Mouse (Mus musculus) lung, postnatal 25 days (tissue): ENCODE data around the gene Bms1.

Experiments used
- DNase-seq: peaks from one replicate; pipeline ENCODE4 v3.0.0; 2022; ENCODE audit warnings: low spot score

The Bms1 gene

DNA sequence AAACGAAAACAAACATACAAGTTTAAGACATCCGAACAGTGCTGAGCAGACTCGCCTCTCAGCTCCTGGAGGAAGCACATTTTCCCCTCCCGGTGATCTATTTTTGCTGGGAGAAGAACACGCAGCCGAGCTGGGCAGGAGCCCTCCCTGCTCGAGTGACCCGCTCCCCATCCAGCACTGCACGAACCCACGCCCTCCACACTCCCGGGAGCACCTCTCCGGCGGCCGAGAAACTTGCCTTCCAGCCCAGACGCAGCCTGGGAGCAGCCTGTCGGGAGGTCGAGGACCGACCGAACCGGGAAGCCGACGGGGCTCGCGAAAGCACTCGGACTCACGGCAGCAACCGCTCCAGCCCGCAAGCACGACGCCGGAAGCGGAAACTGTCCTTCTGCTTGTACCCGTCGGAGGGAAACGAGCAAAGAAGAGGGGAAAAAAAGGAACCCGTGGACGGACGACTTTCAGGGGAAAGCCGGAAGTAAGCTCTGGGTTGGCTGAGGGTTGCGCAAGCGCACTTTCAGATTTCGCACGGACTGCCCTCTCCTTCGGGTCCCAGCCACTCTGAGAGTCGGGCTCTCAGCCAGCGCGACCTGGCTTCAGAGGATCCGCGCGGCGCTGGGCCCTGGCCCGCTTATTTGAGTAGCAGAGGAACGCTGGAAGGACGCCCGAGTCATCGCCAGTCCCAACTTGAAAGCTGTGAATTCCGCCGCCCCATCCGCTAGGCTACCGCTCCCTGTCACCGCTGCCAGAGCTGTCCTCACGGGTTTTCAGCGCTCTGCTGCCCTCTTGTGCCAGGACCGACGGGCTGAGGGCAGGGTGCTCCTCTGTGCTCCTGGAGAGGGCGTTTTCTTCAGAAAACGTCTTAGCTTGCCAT, at the start of gene Bms1:
Gene Bms1 (minus strand): TSS at position 425 of the 871 bp plus-strand sequence.
- DNase-seq = peak; percentile 95

DNA sequence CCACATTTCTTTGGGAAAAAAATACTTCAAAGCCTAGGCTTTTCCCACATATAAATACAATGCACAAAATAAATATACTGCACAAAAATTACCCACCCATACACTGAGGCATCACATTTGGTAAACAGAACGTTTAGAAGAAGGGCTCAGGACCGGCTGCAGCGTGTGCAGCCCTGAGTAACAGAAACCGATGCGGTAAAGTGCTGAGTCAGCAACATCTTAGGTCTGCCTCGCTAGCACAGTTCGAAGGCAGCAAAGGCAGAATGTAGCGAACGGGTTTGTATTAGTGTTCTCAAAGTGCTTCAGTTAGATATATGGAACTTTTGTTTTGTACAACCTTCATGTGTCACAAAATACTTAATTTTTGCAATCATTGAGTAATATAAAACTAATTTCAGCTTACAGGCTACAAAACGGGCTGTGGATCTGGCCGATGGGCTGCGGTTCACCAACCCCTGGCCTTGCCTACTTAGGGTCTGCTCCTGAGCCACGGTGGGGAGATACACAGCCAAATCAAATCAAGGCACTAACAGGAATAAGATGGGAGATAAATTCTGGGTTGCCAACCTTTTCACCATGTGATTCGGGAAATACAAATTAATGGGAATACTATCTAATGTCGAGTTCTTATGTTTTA, 42.9 kb upstream of the Bms1 start:
- DNase-seq = no peak

- no peak for DNase-seq
These were observed 38.5 kb upstream of the Bms1 start for GRCm38 (mm10) chr6:118457726-118458125.

GRCm38 (mm10) chr6:118455042-118455631, 35.9 kb upstream of the Bms1 start, which contains the start of gene Zfp248:
Gene Zfp248 (minus strand): TSS chr6:118455528.
- peak; percentile 76 for DNase-seq

GRCm38 (mm10) chr6:118454452-118454851, 35.2 kb upstream of the Bms1 start:
- no peak for DNase-seq

- DNase-seq = no peak
These were observed 12.2 kb upstream of the Bms1 start for GRCm38 (mm10) chr6:118431502-118431901.

DNA sequence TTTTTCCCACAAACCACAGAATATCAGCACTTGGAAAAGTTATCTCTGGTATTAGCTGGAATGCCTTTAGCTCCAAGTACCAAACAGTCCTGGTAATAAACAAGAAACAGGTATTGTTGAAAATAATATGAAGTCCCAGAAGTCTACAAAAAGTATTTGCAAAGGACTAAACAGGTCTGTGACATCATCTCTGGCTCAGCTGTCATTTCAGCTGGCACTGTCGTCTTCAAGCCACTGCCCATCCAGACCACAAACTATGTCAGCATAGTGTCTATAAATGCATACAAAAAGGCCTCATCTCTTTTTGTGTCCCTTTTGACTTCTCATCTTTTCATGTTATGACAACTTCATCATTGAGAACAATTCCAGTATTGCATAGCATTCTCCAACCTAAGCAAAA, 7.4 kb upstream of the Bms1 start:
- DNase-seq = no peak

DNA sequence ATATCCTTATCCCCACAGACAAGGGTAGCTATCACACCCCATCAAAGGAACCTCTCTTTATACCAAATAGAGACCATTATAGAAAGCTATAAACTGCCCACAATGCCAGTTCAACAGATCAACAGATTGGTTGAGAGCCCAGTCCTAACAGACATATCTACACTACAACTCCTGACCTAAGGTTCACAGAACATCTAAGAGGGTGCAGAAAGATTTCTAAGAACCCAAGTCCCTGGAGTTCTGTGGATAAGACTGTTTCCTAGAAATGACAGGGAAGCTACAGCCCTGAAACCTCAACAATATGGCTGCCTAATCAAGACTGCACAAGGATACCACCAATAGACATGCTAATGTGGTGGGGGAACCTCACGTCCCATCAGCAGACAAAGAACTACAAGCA, 8.8 kb downstream of the Bms1 start:
- DNase-seq = no peak

- DNase-seq = no peak
These were observed 10.8 kb downstream of the Bms1 start for GRCm38 (mm10) chr6:118408510-118408909.

DNA sequence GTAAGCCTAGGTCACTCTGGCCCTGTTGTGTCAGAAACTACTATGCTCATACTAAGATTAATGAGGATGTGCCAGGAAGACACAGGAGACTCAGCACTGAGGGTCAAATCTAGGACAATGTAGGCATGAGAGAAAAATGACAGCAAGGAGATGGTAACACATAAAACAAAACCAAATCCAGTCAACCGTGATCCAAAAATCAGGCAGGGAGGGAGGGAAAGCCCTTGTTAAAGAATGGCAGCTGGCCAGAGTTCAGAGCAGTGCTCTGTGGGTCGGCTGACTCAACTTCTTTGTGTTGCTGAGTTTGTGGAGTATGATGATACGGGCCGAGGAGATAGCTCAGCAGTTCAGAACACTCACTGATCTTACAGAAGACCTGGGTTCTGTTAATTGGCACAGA, 12.9 kb downstream of the Bms1 start:
- DNase-seq = no peak

DNA sequence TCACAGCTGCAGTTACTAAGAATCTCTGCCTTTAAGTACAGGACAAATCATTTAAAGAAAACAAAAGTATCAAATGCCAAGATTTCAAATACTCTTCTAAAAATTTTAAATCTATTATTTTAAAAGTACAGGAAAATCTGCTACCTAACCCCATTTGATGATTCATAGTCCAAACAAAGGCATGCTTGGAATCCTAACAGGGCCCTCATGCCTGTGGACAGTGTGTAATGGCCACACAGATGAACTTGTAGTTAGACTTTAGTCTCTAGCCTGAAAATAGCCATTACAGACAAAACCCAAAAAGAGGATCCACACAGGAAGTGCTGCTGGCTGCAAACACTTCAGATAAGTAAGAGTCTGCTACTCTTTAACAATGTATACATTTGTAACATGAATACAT, 28.5 kb downstream of the Bms1 start:
- DNase-seq = no peak

- no peak for DNase-seq
These were observed 33.3 kb downstream of the Bms1 start for GRCm38 (mm10) chr6:118385962-118386361.

DNA sequence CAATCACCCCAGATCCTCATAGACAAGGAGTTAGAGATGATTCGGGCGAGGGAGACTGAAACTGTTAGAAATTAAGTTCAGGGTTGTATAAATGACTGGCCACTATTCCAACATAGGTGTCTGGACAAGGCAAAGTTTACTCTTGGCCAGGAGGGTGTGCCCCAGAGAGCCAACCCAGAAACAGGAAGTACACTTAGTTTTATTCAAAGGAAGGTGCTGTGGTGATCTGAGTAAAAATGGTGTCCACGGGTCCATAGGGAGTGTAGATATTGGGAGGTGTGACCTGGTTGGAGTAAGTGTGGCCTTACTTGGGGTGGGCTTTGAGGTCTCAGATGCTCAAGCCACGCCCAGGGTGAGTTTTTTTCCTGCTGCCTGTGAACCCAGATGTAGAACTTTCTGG, 38.0 kb downstream of the Bms1 start:
- DNase-seq = no peak

DNA sequence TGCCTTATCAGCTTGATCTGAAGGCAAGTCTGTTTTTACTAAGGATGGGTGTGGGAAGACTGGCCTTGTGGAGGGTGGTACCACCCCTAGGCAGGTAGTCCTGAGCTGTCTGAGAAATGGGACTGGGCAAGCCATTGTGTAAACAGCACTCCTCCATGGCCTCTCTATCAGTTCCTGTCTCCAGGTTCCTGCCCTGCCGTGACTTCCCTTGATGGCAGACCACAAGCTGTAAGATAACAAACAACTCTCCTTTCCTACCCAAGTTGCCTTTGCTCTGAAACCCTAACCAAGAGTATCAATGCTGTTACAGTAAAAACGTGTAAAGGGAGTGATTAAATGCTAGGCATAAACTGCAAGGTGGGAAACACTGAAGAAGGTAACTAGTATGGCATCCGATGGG, 38.6 kb downstream of the Bms1 start:
- no peak for DNase-seq

GRCm38 (mm10) chr6:118379451-118380167, 39.7 kb downstream of the Bms1 start:
- peak; percentile 46 for DNase-seq

GRCm38 (mm10) chr6:118377611-118378010, 41.7 kb downstream of the Bms1 start:
- no peak for DNase-seq

DNA sequence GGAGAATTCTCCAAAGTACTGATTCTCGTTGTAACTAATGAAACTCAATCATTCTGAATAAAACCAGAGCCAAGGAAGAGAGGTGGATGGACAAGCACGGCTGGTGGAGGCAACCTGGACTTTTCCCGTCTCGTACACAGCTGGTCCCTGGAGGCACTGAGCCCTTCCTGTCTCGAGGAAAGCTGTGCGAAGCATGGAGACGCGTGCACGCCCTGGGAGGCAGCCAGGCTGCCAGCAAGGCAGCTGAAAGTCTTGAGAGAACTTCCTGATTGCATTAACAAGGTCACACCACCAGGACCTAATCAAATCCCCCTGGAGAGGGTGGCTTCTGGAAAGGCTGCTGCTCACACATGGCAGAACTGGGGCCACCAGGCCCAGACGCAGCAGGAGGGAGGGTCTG, 43.3 kb downstream of the Bms1 start:
- no peak for DNase-seq

DNA sequence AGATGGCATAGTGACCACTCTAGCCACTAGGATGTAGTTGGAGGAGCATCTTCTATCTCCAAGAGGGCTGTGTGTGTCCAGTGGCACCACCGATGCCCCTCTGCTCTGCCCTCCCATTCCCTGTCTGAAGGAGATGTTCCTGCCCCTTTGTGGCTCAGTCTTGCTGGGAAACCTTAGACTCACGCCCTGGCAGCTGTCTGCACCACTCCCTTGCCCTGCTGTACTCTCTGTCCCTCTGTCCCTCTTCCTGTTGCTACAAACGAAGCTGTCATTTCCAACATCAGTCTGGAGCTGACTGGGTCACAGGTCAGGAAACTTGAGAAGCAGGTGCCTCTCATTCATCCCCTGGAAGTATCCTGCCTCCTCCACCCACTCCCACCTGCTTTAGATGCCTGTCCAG, 43.8 kb downstream of the Bms1 start:
- DNase-seq = no peak

DNA sequence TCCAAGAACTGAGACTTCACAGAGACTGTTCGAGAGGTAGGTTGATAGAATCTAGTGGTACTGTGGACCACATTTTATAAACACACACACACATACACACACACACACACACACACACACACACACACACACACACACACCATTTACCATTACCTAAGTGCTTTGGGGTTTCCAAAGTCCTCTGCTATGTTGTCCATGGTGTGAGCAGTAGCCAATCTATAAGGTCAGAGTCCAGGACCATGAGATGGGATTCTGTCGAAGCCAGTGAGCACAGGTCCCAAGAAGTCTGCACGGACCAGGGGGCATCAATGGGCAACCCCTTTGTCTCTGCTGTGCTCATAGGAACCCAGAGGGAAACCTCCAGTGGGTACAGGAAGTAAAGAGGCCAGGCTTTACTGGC, 44.2 kb downstream of the Bms1 start:
- no peak for DNase-seq

- DNase-seq = peak; percentile 16
These were observed 46.0 kb downstream of the Bms1 start for GRCm38 (mm10) chr6:118373294-118373693.

- no peak for DNase-seq
These were observed 46.5 kb downstream of the Bms1 start for GRCm38 (mm10) chr6:118372794-118373193.

DNA sequence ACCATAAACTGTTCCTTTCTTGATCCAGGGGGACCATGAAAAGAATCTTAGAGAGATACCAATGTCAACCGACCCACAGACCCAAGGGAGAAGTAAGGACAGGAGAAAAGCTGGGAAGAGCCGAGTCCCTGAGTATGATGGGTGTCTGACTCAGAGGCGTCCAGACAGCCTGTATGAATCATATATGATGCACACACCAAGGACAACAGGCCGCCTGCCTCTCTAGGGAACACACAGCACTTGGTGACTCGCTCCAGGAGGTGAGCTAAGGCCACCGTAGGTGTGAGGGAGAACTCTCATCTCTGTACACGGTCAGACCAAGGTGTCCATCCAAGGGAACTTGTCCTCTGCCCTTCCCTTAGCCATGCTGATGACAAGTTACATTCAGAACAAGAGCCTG, 51.8 kb downstream of the Bms1 start:
- no peak for DNase-seq
